Mouse (Mus musculus): ENCODE results near the gene Dhh. TPM values are rescaled to one million over a fixed set of nuclear protein-coding genes. Genes with fewer than 3 reads are reported as not detected.

The Dhh gene
- total RNA-seq (2023): not detected

GRCm38 (mm10) chr15:98897928-98898800 lies at the start of gene Dhh:
Gene Dhh (minus strand): TSS chr15:98898540.

GRCm38 (mm10) chr15:98934217-98934839 lies 36.0 kb upstream of the Dhh start, which contains the start of gene Tuba1b:
Gene Tuba1b (minus strand): TSS chr15:98934565.

GRCm38 (mm10) chr15:98917538-98918498 lies 19.5 kb upstream of the Dhh start, which contains the start of gene Lmbr1l:
Gene Lmbr1l (minus strand): TSS chr15:98918231.

GRCm38 (mm10) chr15:98893940-98894745 lies 4.2 kb downstream of the Dhh start, which contains the start of gene Rhebl1:
Gene Rhebl1 (minus strand): TSS chr15:98894540.

GRCm38 (mm10) chr15:98871070-98871915 lies 27.0 kb downstream of the Dhh start, which contains the start of gene Kmt2d:
Gene Kmt2d (minus strand): TSS chr15:98871204.

Other genes starting within 250 kb of the Dhh start
- gene Ddx23, start 235.6 kb downstream of the Dhh start, total RNA-seq (2023): 10 to 100 TPM; 61.6 to 67.6 TPM
- gene Rnd1, start 221.1 kb downstream of the Dhh start, total RNA-seq (2023): 10 to 100 TPM; 13.5 to 16.8 TPM
- gene Ccdc65, start 190.3 kb downstream of the Dhh start, total RNA-seq (2023): not detected
- gene Fkbp11, start 170.3 kb downstream of the Dhh start, total RNA-seq (2023): 1 to 10 TPM; 2.5 to 3.0 TPM
- 10 to 100 TPM; 67.4 to 74.6 TPM for gene Arf3, start 135.3 kb downstream of the Dhh start, total RNA-seq (2023)
- not detected for gene Wnt10b, start 120.4 kb downstream of the Dhh start, total RNA-seq (2023)
- gene Wnt1, start 108.7 kb downstream of the Dhh start, total RNA-seq (2023): not detected
- not detected for gene Ddn, start 89.0 kb downstream of the Dhh start, total RNA-seq (2023)
- 100 to 1,000 TPM; 108 to 110 TPM for gene Prkag1, start 67.0 kb downstream of the Dhh start, total RNA-seq (2023)
- 100 to 1,000 TPM; 106 to 131 TPM for gene Kmt2d, start 27.3 kb downstream of the Dhh start, total RNA-seq (2023)
- 1 to 10 TPM; 2.8 to 3.6 TPM for gene Rhebl1, start 4.0 kb downstream of the Dhh start, total RNA-seq (2023)
- gene Lmbr1l, start 19.7 kb upstream of the Dhh start, total RNA-seq (2023): 10 to 100 TPM; 48.1 to 67.5 TPM
- 100 to 1,000 TPM; 348 to 367 TPM for gene Tuba1b, start 36.0 kb upstream of the Dhh start, total RNA-seq (2023)
- not detected for gene Gm49450, start 55.0 kb upstream of the Dhh start, total RNA-seq (2023)
- 100 to 1,000 TPM; 100 to 104 TPM for gene Tuba1a, start 55.2 kb upstream of the Dhh start, total RNA-seq (2023)
- 100 to 1,000 TPM; 255 TPM for gene Tuba1c, start 131.4 kb upstream of the Dhh start, total RNA-seq (2023)
- under 1 TPM in 1 of 2 experiments, not detected in 1; 0.22 TPM for gene Prph, start 156.6 kb upstream of the Dhh start, total RNA-seq (2023)
- gene Troap, start 176.0 kb upstream of the Dhh start, total RNA-seq (2023): 10 to 100 TPM; 35.8 to 38.7 TPM
- gene C1ql4, start 189.3 kb upstream of the Dhh start, total RNA-seq (2023): not detected
- 1 to 10 TPM; 2.4 to 4.1 TPM for gene Dnajc22, start 194.6 kb upstream of the Dhh start, total RNA-seq (2023)
- under 1 TPM; 0.24 to 0.53 TPM for gene Spats2, start 227.4 kb upstream of the Dhh start, total RNA-seq (2023)

Measured in neutrophil, adult 83 days (primary cell).